In the genomic region with DNA sequence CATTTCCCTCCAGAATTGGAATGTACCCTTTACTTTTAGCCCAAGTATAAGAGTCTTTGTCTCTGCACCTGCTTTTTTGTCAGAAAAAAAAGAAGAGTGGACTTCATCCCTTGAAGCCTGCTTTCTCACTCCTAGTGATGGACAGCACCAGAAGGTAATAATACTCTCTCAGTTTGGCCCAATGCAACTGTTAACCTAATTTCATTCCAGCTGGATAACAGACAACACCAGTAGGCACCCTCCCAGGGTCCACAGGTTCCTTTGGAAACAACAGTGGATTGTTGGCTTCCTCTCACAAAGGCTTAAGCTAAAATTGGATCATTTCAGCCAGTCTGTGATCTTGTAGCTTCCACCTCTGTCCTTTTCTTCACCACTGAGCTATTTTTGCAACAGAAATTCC, we compare ENCODE assay signal across 27 mouse cellular contexts.
"Had no signal": no experiment of that assay in that cellular context is flagged by ENCODE, and none has a peak within 500 bp of the region (broad histone marks: within the 10 kb centered on the region; RNA-seq: fewer than 3 reads in every experiment).

No protein-coding gene starts in this region.

- H3K9me3 ChIP-seq: embryonic facial prominence, embryonic 12.5 days; embryonic facial prominence, embryonic 13.5 days; embryonic facial prominence, embryonic 15.5 days; forebrain, embryonic 10.5 days; forebrain, embryonic 12.5 days; forebrain, embryonic 13.5 days; forebrain, embryonic 15.5 days; heart, embryonic 10.5 days had no signal

- H3K9ac ChIP-seq: embryonic facial prominence, embryonic 12.5 days; embryonic facial prominence, embryonic 13.5 days; embryonic facial prominence, embryonic 15.5 days; forebrain, embryonic 12.5 days; forebrain, embryonic 13.5 days; forebrain, embryonic 15.5 days; forebrain, postnatal 0 days had no signal

- H3K36me3 ChIP-seq: embryonic facial prominence, embryonic 12.5 days; embryonic facial prominence, embryonic 13.5 days; embryonic facial prominence, embryonic 15.5 days; forebrain, embryonic 10.5 days; forebrain, embryonic 12.5 days; forebrain, embryonic 15.5 days; heart, embryonic 10.5 days had no signal

- DNase-seq: cerebellum, adult 2 months; cerebellum, adult 9-10 months; cerebellum, adult 9-11 months; cerebellum, postnatal 25 days; cerebellum, postnatal 36 days; embryo, embryonic 11 days; forebrain, postnatal 0 days; gastrocnemius, adult 2 months; gastrocnemius, postnatal 10 days; gastrocnemius, postnatal 14 days; gastrocnemius, postnatal 25 days; gastrocnemius, postnatal 36 days; heart, adult 11 months; heart, adult 18-20 months; heart, adult 2 months had no signal

- H3K4me1 ChIP-seq: embryonic facial prominence, embryonic 12.5 days; embryonic facial prominence, embryonic 13.5 days; embryonic facial prominence, embryonic 15.5 days; forebrain, embryonic 10.5 days; forebrain, embryonic 12.5 days; forebrain, embryonic 13.5 days; forebrain, embryonic 15.5 days; heart, embryonic 10.5 days had no signal

- H3K27ac ChIP-seq: embryonic facial prominence, embryonic 12.5 days; embryonic facial prominence, embryonic 13.5 days; embryonic facial prominence, embryonic 15.5 days; forebrain, embryonic 10.5 days; forebrain, embryonic 12.5 days; forebrain, embryonic 13.5 days; forebrain, embryonic 15.5 days; gastrocnemius, adult 2 months; heart, adult 2 months; heart, embryonic 10.5 days had no signal

- H3K27me3 ChIP-seq: embryonic facial prominence, embryonic 12.5 days; embryonic facial prominence, embryonic 13.5 days; embryonic facial prominence, embryonic 15.5 days; forebrain, embryonic 12.5 days; forebrain, embryonic 13.5 days; forebrain, embryonic 15.5 days had no signal

- ATAC-seq: forebrain, embryonic 13.5 days; forebrain, embryonic 14.5 days; forebrain, embryonic 15.5 days; forebrain, embryonic 16.5 days; forebrain, postnatal 0 days had no signal

- H3K4me3 ChIP-seq: embryonic facial prominence, embryonic 12.5 days; embryonic facial prominence, embryonic 13.5 days; embryonic facial prominence, embryonic 15.5 days; erythroblast, embryonic 14.5 days; forebrain, embryonic 10.5 days; forebrain, embryonic 12.5 days; forebrain, embryonic 13.5 days; forebrain, embryonic 15.5 days; gastrocnemius, adult 2 months; heart, adult 2 months; heart, embryonic 10.5 days had no signal

- H3K4me2 ChIP-seq: embryonic facial prominence, embryonic 12.5 days; embryonic facial prominence, embryonic 13.5 days; embryonic facial prominence, embryonic 15.5 days; forebrain, embryonic 12.5 days; forebrain, embryonic 13.5 days; forebrain, embryonic 15.5 days; heart, embryonic 11.5 days had no signal
